Mouse (Mus musculus): Measurements from ENCODE around the gene C030005K15Rik. TPM values are rescaled to one million over a fixed set of nuclear protein-coding genes. Genes with fewer than 3 reads are reported as not detected.

The C030005K15Rik gene
- polyA plus RNA-seq, 1 experiment from 2014 or later, result not detected

- ATAC-seq (ENCODE audit: low read depth), result no peak
- Histone ChIP-seq H3K4me2 (ENCODE audit: low read depth, low read length) (no peak overlapping the region), H3K27me3 (replicated peaks; ENCODE audit: control insufficient read depth, insufficient read depth, low read length) (no peaks in the 10 kb centered on the region), H3K9ac (ENCODE audit: low read depth, low read length) (no peak overlapping the region), H3K4me3 (ENCODE audit: low read depth, low read length) (no peak overlapping the region), H3K4me1 (ENCODE audit: control insufficient read depth, insufficient read depth, low read length) (no peaks in the 10 kb centered on the region), H3K36me3 (ENCODE audit: control insufficient read depth, insufficient read depth, low read length) (no peaks in the 10 kb centered on the region), H3K27ac (replicated peaks; ENCODE audit: low read depth, low read length) (no peak overlapping the region), H3K9me3 (ENCODE audit: control insufficient read depth, low read length) (no peaks in the 10 kb centered on the region)
- peak; percentile 23 for DNase-seq (ENCODE audit: low spot score)
- 76% methylated on average over 1 of the region's 1 CpGs for WGBS
Observed at GRCm38 (mm10) chr10:97687198-97687597, 39.4 kb downstream of the C030005K15Rik start.

GRCm38 (mm10) chr10:97682981-97683380, 43.6 kb downstream of the C030005K15Rik start:
- Histone ChIP-seq H3K27ac (replicated peaks; ENCODE audit: low read depth, low read length) (no peak overlapping the region), H3K36me3 (ENCODE audit: control insufficient read depth, insufficient read depth, low read length) (no peaks in the 10 kb centered on the region), H3K4me1 (ENCODE audit: control insufficient read depth, insufficient read depth, low read length) (no peaks in the 10 kb centered on the region), H3K9me3 (ENCODE audit: control insufficient read depth, low read length) (no peaks in the 10 kb centered on the region), H3K27me3 (replicated peaks; ENCODE audit: control insufficient read depth, insufficient read depth, low read length) (no peaks in the 10 kb centered on the region), H3K4me2 (ENCODE audit: low read depth, low read length) (no peak overlapping the region), H3K9ac (ENCODE audit: low read depth, low read length) (no peak overlapping the region), H3K4me3 (ENCODE audit: low read depth, low read length) (no peak overlapping the region)
- ATAC-seq (ENCODE audit: low read depth) (no peak), DNase-seq (ENCODE audit: low spot score) (no peak)

Other genes with a start within 250 kb of the C030005K15Rik start
- 710 and 776 TPM in 2 replicates for gene Dcn, start 247.1 kb downstream of the C030005K15Rik start, polyA plus RNA-seq (2014; fragmentation: Nextera tagmentation; extraction: Ambion mirVana)
- gene Lum, start 161.6 kb downstream of the C030005K15Rik start, polyA plus RNA-seq (2014; fragmentation: Nextera tagmentation; extraction: Ambion mirVana), result 568 and 584 TPM in 2 replicates
- 21.6 and 22.0 TPM in 2 replicates for gene Kera, start 119.9 kb downstream of the C030005K15Rik start, polyA plus RNA-seq (2014; fragmentation: Nextera tagmentation; extraction: Ambion mirVana)
- gene Epyc, start 82.7 kb downstream of the C030005K15Rik start, polyA plus RNA-seq (2014; fragmentation: Nextera tagmentation; extraction: Ambion mirVana), result 27.9 and 39.2 TPM in 2 replicates
- gene Ccer1, start 33.7 kb downstream of the C030005K15Rik start, polyA plus RNA-seq (2014; fragmentation: Nextera tagmentation; extraction: Ambion mirVana), result not detected in 2 replicates

All from embryonic facial prominence, embryonic 14.5 days (tissue).